Mouse (Mus musculus) limb, embryonic 13.5 days (tissue): ENCODE data around the gene Ccdc63. TPM values are rescaled to one million over a fixed set of nuclear protein-coding genes. Genes with fewer than 3 reads are reported as not detected.
"Not testable (repeated sequence)": the region's sequence is repeated elsewhere in the genome, so short reads cannot be mapped to it uniquely, and the experiment has no call there.

Experiments
- ATAC-seq: fragments of 200-750 bp; cut with Nextera tagmentation; 2 replicates; pipeline ENCODE4 v1.8.0; 2017; ENCODE audit warnings: low read depth, moderate number of reproducible peaks, moderate TSS enrichment; ENCODE audit not compliant: low FRiP score
- H3K27ac ChIP-seq: fragments of 300-500 bp; sonication (generic); 2 replicates; pipeline ENCODE4 v1.5.1; 2015; ENCODE audit warnings: inconsistent platforms, mild to moderate bottlenecking, moderate library complexity
- H3K27me3 ChIP-seq: fragments of 300-500 bp; sonication (generic); 2 replicates; pipeline ENCODE4 v1.6.1; 2015; ENCODE audit warnings: mild to moderate bottlenecking, inconsistent platforms
- H3K36me3 ChIP-seq: fragments of 300-500 bp; sonication (generic); 2 replicates; pipeline ENCODE4 v1.6.1; 2015; ENCODE audit warnings: inconsistent platforms, mild to moderate bottlenecking, moderate library complexity
- H3K4me1 ChIP-seq: fragments of 300-500 bp; sonication (generic); 2 replicates; pipeline ENCODE4 v1.6.1; 2015; ENCODE audit warnings: inconsistent platforms
- H3K4me2 ChIP-seq: fragments of 300-500 bp; sonication (generic); replicated peaks from 2 replicates; pipeline ENCODE4 v1.6.1; 2015; ENCODE audit warnings: inconsistent platforms, mild to moderate bottlenecking, moderate library complexity
- H3K4me3 ChIP-seq: fragments of 300-500 bp; sonication (generic); 2 replicates; pipeline ENCODE4 v1.5.1; 2015; ENCODE audit warnings: moderate library complexity, mild to moderate bottlenecking, inconsistent platforms
- H3K9ac ChIP-seq: fragments of 300-500 bp; sonication (generic); 2 replicates; pipeline ENCODE4 v1.6.1; 2015; ENCODE audit warnings: mild to moderate bottlenecking, inconsistent platforms
- H3K9me3 ChIP-seq: fragments of 300-500 bp; sonication (generic); 2 replicates; pipeline ENCODE4 v1.6.1; 2016; ENCODE audit warnings: inconsistent platforms
- WGBS: fragments of 180-500 bp; shearing (Covaris S2); methylation state at CpG from one replicate; pipeline ENCODE4 v1.1.7; 2015; 5-methylcytosine and 5-hydroxymethylcytosine counted together
- polyA plus RNA-seq: library from polyadenylated mRNA; unstranded; fragments of >200 nt; fragmentation: Nextera tagmentation; extraction: Ambion mirVana; gene quantifications from 2 replicates; pipeline ENCODE4 v1.2.1, GENCODE M21; 2015

The Ccdc63 gene
- polyA plus RNA-seq, 1 experiment from 2014 or later: not detected

DNA sequence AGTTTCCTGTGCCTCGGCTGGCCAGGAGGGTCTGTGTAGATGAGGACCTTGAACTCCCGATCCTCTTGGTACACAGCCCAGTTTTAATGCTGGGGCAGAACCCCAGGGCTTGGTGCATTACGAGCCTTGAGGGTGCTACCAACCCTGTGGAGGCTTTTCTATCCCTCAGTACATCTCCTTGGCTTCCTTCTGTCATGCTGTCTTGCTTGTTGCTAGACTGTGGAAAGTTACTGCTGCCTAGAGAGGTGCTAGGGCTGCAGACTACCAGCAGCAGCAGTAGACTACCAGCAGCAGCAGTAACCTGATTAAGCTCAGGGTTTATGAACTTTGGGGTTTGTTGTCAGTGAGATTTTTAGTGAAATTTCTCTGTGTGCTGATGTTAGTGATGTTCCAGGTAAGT lies 23.4 kb upstream of the Ccdc63 start:
- Histone ChIP-seq H3K4me3 (no peak overlapping the region), H3K4me1 (peaks cover 79% of the 10 kb centered on the region), H3K27ac (no peak overlapping the region), H3K36me3 (peaks cover 76% of the 10 kb centered on the region), H3K9ac (0 out of 2 replicates have a peak overlapping the region, but pooled peaks have one; percentile 26), H3K4me2 (no peak overlapping the region), H3K27me3 (no peaks in the 10 kb centered on the region), H3K9me3 (no peaks in the 10 kb centered on the region)
- ATAC-seq: no peak
- 57% methylated on average over 3 of the region's 3 CpGs for WGBS

DNA sequence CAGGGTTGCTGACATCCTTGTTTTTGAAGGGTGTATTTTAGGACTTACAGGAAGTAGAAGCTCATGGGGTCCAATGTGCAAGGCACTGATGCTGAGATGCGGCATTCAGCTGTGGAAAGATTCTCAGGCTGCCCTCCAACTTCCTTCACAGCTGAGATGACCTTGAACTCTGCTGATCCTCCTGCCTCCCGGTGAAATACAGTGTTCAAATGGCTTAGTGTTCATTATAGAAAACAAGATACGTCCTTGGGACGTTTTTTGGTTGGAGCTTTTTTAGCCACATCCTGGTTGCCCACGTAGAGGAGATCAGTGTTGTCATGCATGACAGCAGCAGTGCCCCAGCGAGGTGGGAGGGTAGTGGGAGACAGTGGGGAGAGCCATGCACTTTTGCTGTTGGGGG lies 22.6 kb upstream of the Ccdc63 start:
- Histone ChIP-seq H3K9me3 (no peaks in the 10 kb centered on the region), H3K4me1 (peaks cover 79% of the 10 kb centered on the region)

DNA sequence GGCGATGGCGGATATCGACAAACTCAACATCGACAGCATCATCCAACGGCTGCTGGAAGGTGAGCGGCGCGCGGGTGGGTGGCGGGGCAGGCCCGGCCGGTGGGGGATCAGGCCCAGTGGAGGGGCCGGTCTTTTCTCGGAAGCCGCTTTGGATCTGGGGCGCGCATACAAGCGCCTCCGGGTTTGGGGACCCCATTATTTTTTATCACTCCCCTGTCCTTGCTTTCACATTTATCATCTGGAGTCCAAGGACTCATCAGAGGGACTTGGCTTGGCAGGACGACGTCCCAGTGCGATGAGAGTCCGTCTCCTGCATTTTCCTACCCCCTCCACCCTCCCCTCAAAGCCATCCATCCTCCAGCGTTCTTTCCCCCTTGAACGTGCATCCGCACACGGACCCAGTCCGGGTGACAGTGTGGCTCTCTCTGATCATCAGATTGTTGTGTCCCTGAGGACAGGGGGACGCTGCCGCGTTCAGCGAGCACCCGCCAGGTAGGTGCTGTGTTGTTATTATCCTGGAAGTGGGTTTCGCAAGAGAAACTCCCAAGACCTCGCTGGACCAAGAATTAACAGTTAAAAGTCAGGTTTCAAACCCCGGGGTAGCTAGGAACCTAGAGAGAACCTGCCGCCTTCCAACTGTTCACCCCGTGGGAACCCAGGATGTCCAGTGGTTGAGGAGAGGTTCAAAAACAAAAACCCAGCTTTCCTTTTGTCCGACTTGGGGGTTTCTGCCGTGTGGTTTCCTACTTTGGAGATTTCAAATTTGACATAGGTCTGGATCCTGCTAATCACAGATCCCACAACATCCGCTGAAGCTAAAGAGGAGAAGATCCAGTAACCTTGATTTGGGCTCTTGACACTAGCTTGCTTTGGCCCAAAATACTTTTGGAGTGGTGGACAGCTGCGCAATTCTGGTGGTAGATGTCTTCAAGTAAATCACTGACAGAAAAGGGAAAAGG lies 18.2 kb upstream of the Ccdc63 start:
- WGBS: 2% methylated on average over 42 of the region's 42 CpGs
- peak overlapping the region; percentile 98 for H3K9ac ChIP-seq
- ATAC-seq: peak; percentile 31

More for the DNA sequence above, 22.6 kb upstream of the Ccdc63 start:
- Histone ChIP-seq H3K4me3 (no peak overlapping the region), H3K27ac (no peak overlapping the region), H3K36me3 (peaks cover 68% of the 10 kb centered on the region), H3K4me2 (peak overlapping the region; percentile 84; the same call in 1 of the 2 replicates), H3K27me3 (no peaks in the 10 kb centered on the region), H3K9ac (peak overlapping the region; percentile 39; the same call in 1 of the 2 replicates)
- ATAC-seq: no peak
- WGBS: 65% methylated on average over 6 of the region's 6 CpGs

DNA sequence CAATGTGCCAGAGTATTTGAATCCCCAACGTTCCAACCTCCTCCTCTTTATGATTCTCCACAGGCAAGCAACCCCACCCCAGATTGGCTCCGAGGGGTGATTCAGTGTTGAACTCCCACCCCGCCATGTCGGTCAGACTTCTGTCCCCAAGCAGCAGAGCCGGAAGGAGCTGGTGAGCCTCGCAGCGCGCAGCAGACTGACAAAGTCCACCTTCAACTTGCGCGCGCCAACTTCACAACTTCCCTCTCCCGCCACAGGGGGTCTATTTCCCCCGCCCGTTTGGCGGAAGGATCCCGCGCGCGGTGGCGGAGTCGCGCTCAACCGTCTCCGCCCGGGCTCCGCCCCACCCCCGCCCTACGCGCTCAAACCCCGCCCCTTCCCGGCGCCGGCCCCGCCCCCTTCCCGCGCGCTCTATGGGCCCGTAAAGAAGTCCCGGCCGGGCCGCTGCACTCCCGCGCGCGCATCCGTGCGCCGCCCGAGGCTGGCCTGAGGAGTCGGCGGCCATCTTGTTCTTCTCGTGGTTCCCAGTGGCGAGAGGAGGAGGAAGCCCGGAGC lies 17.3 kb upstream of the Ccdc63 start, which contains the start of gene Ppp1cc:
Gene Ppp1cc, plus strand, starts transcription at position 452 of the 555 bp plus-strand sequence.
- no peaks in the 10 kb centered on the region for H3K27me3 ChIP-seq
- peaks cover 50% of the 10 kb centered on the region for H3K4me1 ChIP-seq
- peak within 1 kb of the TSS; percentile 84 for H3K4me2 ChIP-seq
- H3K9ac ChIP-seq: peak within 1 kb of the TSS; percentile 98
- H3K27ac ChIP-seq: peak within 1 kb of the TSS; percentile 87
- peaks cover 23% of the 10 kb centered on the region for H3K36me3 ChIP-seq
- under 1% methylated on average over 54 of the region's 54 CpGs for WGBS
- no peaks in the 10 kb centered on the region for H3K9me3 ChIP-seq
- H3K4me3 ChIP-seq: peak within 1 kb of the TSS; percentile 95
- ATAC-seq: peak; percentile 90

More for the DNA sequence above, 18.2 kb upstream of the Ccdc63 start:
- H3K36me3 ChIP-seq: peaks cover 33% of the 10 kb centered on the region
- H3K4me3 ChIP-seq: peak overlapping the region; percentile 95
- peak overlapping the region; percentile 84 for H3K4me2 ChIP-seq
- H3K4me1 ChIP-seq: peaks cover 59% of the 10 kb centered on the region
- no peaks in the 10 kb centered on the region for H3K9me3 ChIP-seq
- no peaks in the 10 kb centered on the region for H3K27me3 ChIP-seq
- peak overlapping the region; percentile 78 for H3K27ac ChIP-seq

DNA sequence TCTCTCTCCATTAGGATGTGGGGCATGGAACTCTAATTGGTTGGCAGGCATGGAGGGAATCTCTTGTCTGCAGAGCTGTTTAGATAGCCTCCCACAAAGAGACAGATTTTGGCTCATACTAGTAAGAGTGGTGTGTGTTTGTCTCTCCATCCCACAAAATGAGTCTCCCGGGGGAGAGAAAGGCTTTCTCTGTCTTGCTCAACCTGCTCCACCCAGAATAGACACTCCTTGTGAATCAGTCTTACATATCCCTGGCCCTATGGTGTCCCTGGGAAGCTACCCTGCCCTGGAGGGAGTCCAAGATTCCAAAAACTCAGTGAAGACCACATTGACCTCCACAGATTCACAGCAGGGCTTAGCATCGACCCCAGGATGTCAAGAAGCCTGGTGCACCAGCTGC lies 15.9 kb upstream of the Ccdc63 start:
- Histone ChIP-seq H3K4me2 (no peak overlapping the region), H3K27ac (no peak overlapping the region), H3K9me3 (no peaks in the 10 kb centered on the region), H3K36me3 (peaks cover 11% of the 10 kb centered on the region), H3K27me3 (no peaks in the 10 kb centered on the region), H3K4me1 (peaks cover 35% of the 10 kb centered on the region), H3K4me3 (no peak overlapping the region), H3K9ac (no peak overlapping the region)
- no peak for ATAC-seq
- 70% methylated on average over 2 of the region's 2 CpGs for WGBS

DNA sequence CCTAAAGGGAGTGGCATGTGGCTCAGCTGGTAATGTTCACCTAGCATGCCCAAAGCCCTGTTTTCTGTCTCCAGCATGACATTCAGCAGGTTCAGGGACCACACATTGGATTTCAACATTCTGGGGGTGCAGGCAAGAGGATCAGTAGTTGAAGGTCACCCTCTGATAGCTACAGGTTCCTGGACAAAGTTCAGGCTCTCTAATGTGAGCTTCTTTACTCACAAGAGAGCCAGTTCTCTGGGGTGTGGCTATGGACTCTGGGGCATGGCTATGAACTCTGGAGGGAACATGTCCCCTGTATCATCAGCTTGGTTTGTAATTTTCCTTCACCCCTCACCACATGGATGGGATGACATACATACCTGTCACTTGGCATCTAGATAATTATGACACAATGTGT lies 15.0 kb upstream of the Ccdc63 start:
- Histone ChIP-seq H3K27me3 (no peaks in the 10 kb centered on the region), H3K4me3 (no peak overlapping the region), H3K4me1 (peaks cover 27% of the 10 kb centered on the region), H3K9me3 (no peaks in the 10 kb centered on the region), H3K27ac (no peak overlapping the region), H3K4me2 (no peak overlapping the region), H3K9ac (no peak overlapping the region), H3K36me3 (0 out of 2 replicates have a peak, but pooled peaks cover 3% of the 10 kb centered on the region)
- ATAC-seq: no peak

DNA sequence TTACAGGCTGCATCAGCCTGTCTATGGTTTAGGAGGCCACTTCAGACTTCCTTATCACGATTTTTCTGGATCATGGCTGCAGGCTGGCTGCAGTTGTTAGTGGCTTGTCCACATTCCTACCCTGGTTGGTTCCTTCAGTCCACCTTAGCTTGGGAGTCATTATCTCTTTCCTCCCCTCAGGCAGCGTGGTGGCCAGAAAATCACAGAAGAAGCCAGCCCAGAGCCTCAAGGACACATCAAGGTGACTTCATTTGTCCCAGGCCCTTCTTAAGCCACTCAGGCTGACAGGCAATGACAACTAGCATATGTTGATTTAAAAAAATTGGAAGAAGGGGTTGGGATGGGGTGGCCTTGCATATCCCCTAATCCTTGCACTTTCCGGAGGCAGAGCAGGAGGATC lies 14.2 kb upstream of the Ccdc63 start:
- 72% methylated on average over 3 of the region's 3 CpGs for WGBS
- no peak overlapping the region for H3K4me3 ChIP-seq
- H3K27me3 ChIP-seq: no peaks in the 10 kb centered on the region
- H3K4me2 ChIP-seq: no peak overlapping the region
- H3K9me3 ChIP-seq: no peaks in the 10 kb centered on the region
- ATAC-seq: no peak
- H3K36me3 ChIP-seq: no peaks in the 10 kb centered on the region
- no peak overlapping the region for H3K9ac ChIP-seq
- H3K4me1 ChIP-seq: peaks cover 18% of the 10 kb centered on the region
- H3K27ac ChIP-seq: peak overlapping the region; percentile 10; the same call in 1 of the 2 replicates

DNA sequence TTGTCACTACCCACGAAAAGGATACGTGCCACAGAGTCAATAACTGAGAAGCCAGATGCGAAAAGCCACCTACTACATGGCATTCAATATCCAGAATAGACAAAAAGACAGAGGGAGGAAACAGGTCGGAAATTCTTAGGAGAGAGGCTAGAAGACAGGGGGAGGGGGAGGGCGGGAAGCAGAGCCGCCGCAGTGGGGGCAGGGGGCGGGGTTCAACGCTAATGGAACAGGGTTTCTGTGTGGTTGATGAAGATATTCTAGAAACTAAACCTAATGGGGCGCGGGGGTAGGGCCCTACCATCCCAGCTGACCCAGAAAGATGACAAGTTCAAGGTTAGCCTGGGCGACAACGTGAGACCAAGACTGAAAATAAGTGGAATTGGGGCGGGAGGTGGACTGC lies 13.4 kb upstream of the Ccdc63 start:
- Histone ChIP-seq H3K4me3 (no peak overlapping the region), H3K9me3 (no peaks in the 10 kb centered on the region), H3K4me1 (peaks cover 12% of the 10 kb centered on the region), H3K4me2 (no peak overlapping the region), H3K36me3 (no peaks in the 10 kb centered on the region), H3K9ac (no peak overlapping the region), H3K27me3 (no peaks in the 10 kb centered on the region), H3K27ac (no peak overlapping the region)
- no peak for ATAC-seq
- WGBS: 34% methylated on average over 11 of the region's 14 CpGs

DNA sequence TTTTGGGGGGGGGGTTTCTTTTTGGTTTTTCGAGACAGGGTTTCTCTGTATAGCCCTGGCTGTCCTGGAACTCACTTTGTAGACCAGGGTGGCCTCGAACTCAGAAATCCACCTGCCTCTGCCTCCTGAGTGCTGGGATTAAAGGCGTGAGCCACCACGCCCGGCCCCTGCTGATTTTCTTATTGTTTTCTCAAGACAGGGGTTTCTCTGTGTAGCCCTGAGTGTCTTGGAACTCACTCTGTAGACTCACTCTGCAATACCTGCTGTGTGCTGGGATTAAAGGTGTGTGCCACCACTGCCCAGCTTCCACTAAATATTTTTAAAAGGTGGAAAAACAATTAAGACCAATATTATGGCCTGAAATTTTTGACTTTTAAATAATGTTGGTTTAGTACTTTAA lies 11.9 kb upstream of the Ccdc63 start:
- peaks cover 11% of the 10 kb centered on the region for H3K4me1 ChIP-seq
- H3K4me3 ChIP-seq, H3K4me2 ChIP-seq, H3K9ac ChIP-seq, H3K36me3 ChIP-seq, H3K27ac ChIP-seq, ATAC-seq, H3K9me3 ChIP-seq, H3K27me3 ChIP-seq: not testable (repeated sequence)
- WGBS: 88% methylated on average over 5 of the region's 5 CpGs

DNA sequence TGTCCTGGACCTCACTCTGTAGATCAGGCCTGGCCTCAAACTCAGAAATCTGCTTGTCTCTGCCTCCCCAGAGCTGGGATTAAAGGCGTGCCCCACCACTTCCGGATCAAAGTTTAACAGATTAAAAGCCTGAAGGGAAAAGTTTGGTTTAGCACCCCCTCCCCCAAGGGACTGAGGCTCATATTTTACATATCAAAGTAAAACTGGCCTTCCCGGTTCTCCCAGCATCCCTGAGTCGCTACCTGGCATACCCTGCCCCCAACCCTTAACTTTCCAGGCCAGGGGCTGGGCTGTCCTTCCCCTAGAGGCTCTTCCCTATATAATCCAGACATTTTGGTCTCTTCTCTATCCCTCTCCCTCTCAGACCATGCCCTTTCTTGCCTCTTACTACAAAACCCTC lies 8.6 kb upstream of the Ccdc63 start:
- Histone ChIP-seq H3K4me1 (peaks cover 14% of the 10 kb centered on the region), H3K27ac (no peak overlapping the region), H3K36me3 (no peaks in the 10 kb centered on the region), H3K4me3 (no peak overlapping the region), H3K9me3 (no peaks in the 10 kb centered on the region; the same call in 1 of the 2 replicates), H3K27me3 (no peaks in the 10 kb centered on the region), H3K4me2 (no peak overlapping the region), H3K9ac (no peak overlapping the region)
- WGBS: 43% methylated on average over 4 of the region's 4 CpGs
- ATAC-seq: no peak

DNA sequence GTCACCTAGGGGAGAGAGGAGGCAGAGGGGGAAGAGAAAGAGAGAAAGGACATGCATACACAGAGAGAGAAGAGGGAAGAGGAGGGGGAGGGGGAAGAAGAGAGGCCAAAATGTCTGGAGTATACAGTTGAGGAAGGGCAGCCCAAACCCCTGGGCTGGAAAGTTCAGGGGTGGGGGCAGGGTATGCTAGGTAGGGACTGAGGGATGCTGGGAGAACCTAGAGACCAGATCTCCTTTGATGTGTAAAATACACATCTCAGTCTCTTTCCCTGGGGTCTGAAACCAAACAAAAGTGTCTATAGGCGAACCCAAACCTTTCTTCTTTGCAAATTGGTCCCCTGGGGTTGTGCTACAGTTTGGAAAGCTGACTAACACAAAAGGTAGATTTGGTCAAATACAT lies 7.5 kb upstream of the Ccdc63 start:
- WGBS: 70% methylated on average over 1 of the region's 1 CpGs
- no peaks in the 10 kb centered on the region for H3K27me3 ChIP-seq
- no peak for ATAC-seq
- H3K27ac ChIP-seq: no peak overlapping the region
- H3K9ac ChIP-seq: no peak overlapping the region
- no peaks in the 10 kb centered on the region; the same call in 1 of the 2 replicates for H3K9me3 ChIP-seq
- H3K4me1 ChIP-seq: peaks cover 14% of the 10 kb centered on the region
- H3K36me3 ChIP-seq: no peaks in the 10 kb centered on the region
- H3K4me3 ChIP-seq: no peak overlapping the region
- H3K4me2 ChIP-seq: no peak overlapping the region

DNA sequence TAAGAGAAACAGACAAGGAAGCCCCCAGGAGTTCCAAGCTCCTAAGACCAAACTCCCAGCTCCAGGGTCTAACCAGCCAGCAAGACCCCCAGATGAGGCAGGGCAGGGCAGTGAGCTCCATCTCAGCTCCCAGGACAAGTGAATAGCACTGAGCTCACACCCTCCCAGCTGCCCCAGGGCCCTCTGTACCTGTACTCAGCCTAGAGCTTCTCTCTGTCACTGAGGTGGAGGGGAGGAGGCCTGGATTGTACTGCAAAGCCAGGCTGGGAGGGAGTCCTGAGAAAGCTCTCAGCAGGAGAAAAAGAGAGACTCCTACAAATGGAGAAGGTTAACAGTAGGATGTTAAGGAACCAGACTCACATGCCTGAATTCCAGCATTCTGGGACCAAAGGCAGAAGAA lies 6.0 kb upstream of the Ccdc63 start:
- peak; percentile 42; the same call in 1 of the 2 replicates for ATAC-seq
- peak overlapping the region; percentile 87 for H3K27ac ChIP-seq
- no peaks in the 10 kb centered on the region; the same call in 1 of the 2 replicates for H3K9me3 ChIP-seq
- H3K4me1 ChIP-seq: peaks cover 14% of the 10 kb centered on the region
- peak overlapping the region; percentile 54 for H3K4me2 ChIP-seq
- no peaks in the 10 kb centered on the region for H3K36me3 ChIP-seq
- H3K9ac ChIP-seq: peak overlapping the region; percentile 45; the same call in 1 of the 2 replicates
- 0 out of 2 replicates have a peak overlapping the region, but pooled peaks have one; percentile 12 for H3K4me3 ChIP-seq
- H3K27me3 ChIP-seq: no peaks in the 10 kb centered on the region
